Mouse (Mus musculus): Measurements from ENCODE around the gene Cnn1. TPM values are rescaled to one million over a fixed set of nuclear protein-coding genes. Genes with fewer than 3 reads are reported as not detected.
A peak's percentile ranks its signal among the peaks of the same experiment; 100 is the strongest.
"Not testable (repeated sequence)": the region's sequence is repeated elsewhere in the genome, so short reads cannot be mapped to it uniquely, and the experiment has no call there.

The Cnn1 gene
- total RNA-seq, 2 experiments from 2014 or later, result 0.88 to 0.93 TPM

- intact Hi-C loops (cut with DNase I), result no loop called here
These were observed 28.0 kb upstream of the Cnn1 start, which contains the start of the genes Gm49318 and Zfp653 for GRCm38 (mm10) chr9:22070791-22071573. Gm49318 (minus strand) TSS chr9:22071259. Zfp653 (minus strand) TSS chr9:22071376.

GRCm38 (mm10) chr9:22072276-22072675, 26.7 kb upstream of the Cnn1 start:
- intact Hi-C loops (cut with DNase I), result no loop called here
- no peak for DNase-seq (ENCODE audit: low spot score in 2 of 2)

More at GRCm38 (mm10) chr9:22070791-22071573, 28.0 kb upstream of the Cnn1 start, which contains the start of the genes Gm49318 and Zfp653:
- DNase-seq (ENCODE audit: low spot score in 2 of 2), result peak; percentile 98

GRCm38 (mm10) chr9:22075778-22076177, 23.2 kb upstream of the Cnn1 start:
- DNase-seq (ENCODE audit: low spot score in 2 of 2); intact Hi-C loops (cut with DNase I): not testable (repeated sequence)

GRCm38 (mm10) chr9:22076223-22076622, 22.8 kb upstream of the Cnn1 start:
- no peak for DNase-seq (ENCODE audit: low spot score in 2 of 2)
- intact Hi-C loops (cut with DNase I), result no loop called here

GRCm38 (mm10) chr9:22084667-22085021, 14.4 kb upstream of the Cnn1 start:
- intact Hi-C loops (cut with DNase I), result no loop called here
- DNase-seq (ENCODE audit: low spot score in 2 of 2), result no peak

- DNase-seq (ENCODE audit: low spot score in 2 of 2), result peak; percentile 96 to 99
- intact Hi-C loops (cut with DNase I), result no loop called here
These were observed 13.8 kb upstream of the Cnn1 start, which contains the start of gene Ecsit for GRCm38 (mm10) chr9:22085022-22085834. Ecsit (minus strand) TSS chr9:22085438.

- DNase-seq (ENCODE audit: low spot score in 2 of 2), result no peak
- intact Hi-C loops (cut with DNase I), result no loop called here
These were observed 13.0 kb upstream of the Cnn1 start for GRCm38 (mm10) chr9:22086012-22086411.

- DNase-seq (ENCODE audit: low spot score in 2 of 2), result no peak
- intact Hi-C loops (cut with DNase I), result no loop called here
These were observed 11.9 kb upstream of the Cnn1 start for GRCm38 (mm10) chr9:22087034-22087618.

GRCm38 (mm10) chr9:22089281-22089680, 9.7 kb upstream of the Cnn1 start:
- DNase-seq (ENCODE audit: low spot score in 2 of 2), result no peak
- intact Hi-C loops (cut with DNase I), result no loop called here

GRCm38 (mm10) chr9:22089986-22090385, 9.0 kb upstream of the Cnn1 start:
- no peak for DNase-seq (ENCODE audit: low spot score in 2 of 2)
- intact Hi-C loops (cut with DNase I), result no loop called here

- intact Hi-C loops (cut with DNase I), result no loop called here
These were observed 6.3 kb upstream of the Cnn1 start for GRCm38 (mm10) chr9:22092746-22093145.

GRCm38 (mm10) chr9:22095854-22096307, 3.1 kb upstream of the Cnn1 start:
- peak; percentile 60 to 71 for DNase-seq (ENCODE audit: low spot score in 2 of 2)
- intact Hi-C loops (cut with DNase I), result no loop called here

More at GRCm38 (mm10) chr9:22092746-22093145, 6.3 kb upstream of the Cnn1 start:
- DNase-seq (ENCODE audit: low spot score in 2 of 2), result no peak

GRCm38 (mm10) chr9:22099922-22100321, 906 bp downstream of the Cnn1 start:
- no peak for DNase-seq (ENCODE audit: low spot score in 2 of 2)
- intact Hi-C loops (cut with DNase I), result no loop called here

- intact Hi-C loops (cut with DNase I), result no loop called here
These were observed 9.2 kb downstream of the Cnn1 start for GRCm38 (mm10) chr9:22108194-22108593.

GRCm38 (mm10) chr9:22115635-22116034, 16.6 kb downstream of the Cnn1 start:
- no peak for DNase-seq (ENCODE audit: low spot score in 2 of 2)
- intact Hi-C loops (cut with DNase I), result no loop called here

More at GRCm38 (mm10) chr9:22108194-22108593, 9.2 kb downstream of the Cnn1 start:
- DNase-seq (ENCODE audit: low spot score in 2 of 2), result no peak

GRCm38 (mm10) chr9:22116086-22116485, 17.1 kb downstream of the Cnn1 start:
- intact Hi-C loops (cut with DNase I), result no loop called here
- DNase-seq (ENCODE audit: low spot score in 2 of 2), result peak in 1 of 2 experiments; percentile 20

GRCm38 (mm10) chr9:22116740-22117426, 17.9 kb downstream of the Cnn1 start, which contains the start of gene Elof1:
Elof1 (minus strand) TSS chr9:22117172.
- peak; percentile 95 to 96 for DNase-seq (ENCODE audit: low spot score in 2 of 2)
- intact Hi-C loops (cut with DNase I), result no loop called here

GRCm38 (mm10) chr9:22117754-22118456, 18.9 kb downstream of the Cnn1 start:
- peak; percentile 72 to 89 for DNase-seq (ENCODE audit: low spot score in 2 of 2)
- intact Hi-C loops (cut with DNase I), result no loop called here
